Mouse (Mus musculus) small intestine, adult 2 months (tissue): ENCODE results near the gene Pard6a.

Experiments used
- CTCF ChIP-seq: fragments of 200-500 bp; IDR thresholded peaks from 2 replicates; pipeline ENCODE4 v1.5.1; 2012; ENCODE audit warnings: low read depth, mild to moderate bottlenecking, control low read depth, inconsistent platforms, low read length, moderate library complexity, mixed read lengths; ENCODE audit not compliant: insufficient replicate concordance, insufficient read length; ENCODE audit errors: extremely low read depth
- POLR2A ChIP-seq: fragments of 200-500 bp; IDR thresholded peaks from 2 replicates; pipeline ENCODE4 v1.6.1; 2012; ENCODE audit warnings: low read depth, mild to moderate bottlenecking, control low read depth, inconsistent platforms, low read length, moderate library complexity

DNA sequence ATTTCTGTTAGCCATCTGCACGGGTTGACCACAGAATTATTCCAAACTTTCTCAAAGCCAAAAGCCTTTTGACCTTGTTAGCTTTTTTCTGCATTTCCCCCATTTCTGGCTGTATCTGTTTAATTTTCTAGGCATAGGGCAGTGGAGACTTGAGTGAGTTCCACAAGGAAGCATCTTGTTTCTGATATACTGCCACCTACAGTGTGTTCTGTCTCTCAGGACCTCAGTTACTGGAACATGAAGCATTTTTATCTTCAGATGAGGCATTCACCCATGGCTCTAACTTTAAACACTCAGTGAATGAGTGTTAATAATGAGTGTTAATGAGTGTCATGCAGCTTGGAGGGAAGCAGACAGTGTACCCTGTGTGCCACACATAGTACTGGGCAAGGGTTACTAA lies 23.1 kb upstream of the Pard6a start:
- no peak for TF ChIP-seq CTCF
- no peak for TF ChIP-seq POLR2A
